Mouse (Mus musculus): ENCODE measurements around the gene Prss27. TPM values are rescaled to one million over a fixed set of nuclear protein-coding genes. Genes with fewer than 3 reads are reported as not detected.

Gene Prss27
- polyA plus RNA-seq, 1 experiment from 2014 or later = not detected

- no peaks in the 10 kb centered on the region for H3K27me3 ChIP-seq (ENCODE audit: control insufficient read depth, insufficient read depth, low read length)
- no peak for ATAC-seq (replicated peaks; ENCODE audit: insufficient number of reproducible peaks, low FRiP score, low TSS enrichment, low read depth)
- no peak overlapping the region for H3K9ac ChIP-seq (replicated peaks; ENCODE audit: low read length)
- H3K27ac ChIP-seq (replicated peaks; ENCODE audit: low read depth, low read length) = no peak overlapping the region
- no peaks in the 10 kb centered on the region for H3K4me1 ChIP-seq (ENCODE audit: control insufficient read depth, insufficient read depth, low read length)
- H3K36me3 ChIP-seq (replicated peaks; ENCODE audit: control insufficient read depth, insufficient read depth, low read depth, low read length) = no peaks in the 10 kb centered on the region
- H3K4me2 ChIP-seq (ENCODE audit: low read depth, low read length) = no peak overlapping the region
- DNase-seq (ENCODE audit: low spot score) = no peak
- H3K4me3 ChIP-seq (ENCODE audit: low read depth, low read length) = no peak overlapping the region
- WGBS = 85% methylated on average over 5 of the region's 5 CpGs
- H3K9me3 ChIP-seq (replicated peaks; ENCODE audit: control insufficient read depth, low read length) = no peaks in the 10 kb centered on the region
These were observed 23.4 kb upstream of the Prss27 start for GRCm38 (mm10) chr17:24014433-24014965.

GRCm38 (mm10) chr17:24015727-24016126 is 22.2 kb upstream of the Prss27 start:
- Histone ChIP-seq H3K27ac (replicated peaks; ENCODE audit: low read depth, low read length) (no peak overlapping the region), H3K9ac (replicated peaks; ENCODE audit: low read length) (no peak overlapping the region), H3K9me3 (replicated peaks; ENCODE audit: control insufficient read depth, low read length) (no peaks in the 10 kb centered on the region), H3K4me3 (ENCODE audit: low read depth, low read length) (no peak overlapping the region), H3K4me1 (ENCODE audit: control insufficient read depth, insufficient read depth, low read length) (no peaks in the 10 kb centered on the region), H3K36me3 (replicated peaks; ENCODE audit: control insufficient read depth, insufficient read depth, low read depth, low read length) (no peaks in the 10 kb centered on the region), H3K4me2 (ENCODE audit: low read depth, low read length) (no peak overlapping the region), H3K27me3 (ENCODE audit: control insufficient read depth, insufficient read depth, low read length) (no peaks in the 10 kb centered on the region)
- DNase-seq (ENCODE audit: low spot score) = peak; percentile 47
- no peak for ATAC-seq (replicated peaks; ENCODE audit: insufficient number of reproducible peaks, low FRiP score, low TSS enrichment, low read depth)
- 30% methylated on average over 14 of the region's 14 CpGs for WGBS

GRCm38 (mm10) chr17:24020696-24021095 is 17.2 kb upstream of the Prss27 start:
- no peak for DNase-seq (ENCODE audit: low spot score)
- WGBS = 57% methylated on average over 6 of the region's 6 CpGs

GRCm38 (mm10) chr17:24021375-24022199 is 16.4 kb upstream of the Prss27 start:
- 79% methylated on average over 5 of the region's 5 CpGs for WGBS
- Histone ChIP-seq H3K4me3 (ENCODE audit: low read depth, low read length) (no peak overlapping the region), H3K4me2 (ENCODE audit: low read depth, low read length) (no peak overlapping the region), H3K9ac (replicated peaks; ENCODE audit: low read length) (no peak overlapping the region), H3K27ac (replicated peaks; ENCODE audit: low read depth, low read length) (no peak overlapping the region), H3K27me3 (ENCODE audit: control insufficient read depth, insufficient read depth, low read length) (no peaks in the 10 kb centered on the region), H3K36me3 (replicated peaks; ENCODE audit: control insufficient read depth, insufficient read depth, low read depth, low read length) (no peaks in the 10 kb centered on the region), H3K9me3 (replicated peaks; ENCODE audit: control insufficient read depth, low read length) (no peaks in the 10 kb centered on the region), H3K4me1 (ENCODE audit: control insufficient read depth, insufficient read depth, low read length) (no peaks in the 10 kb centered on the region)
- ATAC-seq (replicated peaks; ENCODE audit: insufficient number of reproducible peaks, low FRiP score, low TSS enrichment, low read depth) (peak; percentile 48; the same call in 1 of the 2 replicates), DNase-seq (ENCODE audit: low spot score) (no peak)

More at GRCm38 (mm10) chr17:24020696-24021095, 17.2 kb upstream of the Prss27 start:
- Histone ChIP-seq H3K4me2 (ENCODE audit: low read depth, low read length) (no peak overlapping the region), H3K27me3 (ENCODE audit: control insufficient read depth, insufficient read depth, low read length) (no peaks in the 10 kb centered on the region), H3K9me3 (replicated peaks; ENCODE audit: control insufficient read depth, low read length) (no peaks in the 10 kb centered on the region), H3K4me3 (ENCODE audit: low read depth, low read length) (no peak overlapping the region), H3K4me1 (ENCODE audit: control insufficient read depth, insufficient read depth, low read length) (no peaks in the 10 kb centered on the region), H3K9ac (replicated peaks; ENCODE audit: low read length) (no peak overlapping the region), H3K36me3 (replicated peaks; ENCODE audit: control insufficient read depth, insufficient read depth, low read depth, low read length) (no peaks in the 10 kb centered on the region), H3K27ac (replicated peaks; ENCODE audit: low read depth, low read length) (no peak overlapping the region)
- no peak for ATAC-seq (replicated peaks; ENCODE audit: insufficient number of reproducible peaks, low FRiP score, low TSS enrichment, low read depth)

- Histone ChIP-seq H3K36me3 (replicated peaks; ENCODE audit: control insufficient read depth, insufficient read depth, low read depth, low read length) (no peaks in the 10 kb centered on the region), H3K9ac (replicated peaks; ENCODE audit: low read length) (no peak overlapping the region), H3K4me3 (ENCODE audit: low read depth, low read length) (no peak overlapping the region), H3K27me3 (ENCODE audit: control insufficient read depth, insufficient read depth, low read length) (no peaks in the 10 kb centered on the region), H3K27ac (replicated peaks; ENCODE audit: low read depth, low read length) (no peak overlapping the region), H3K9me3 (replicated peaks; ENCODE audit: control insufficient read depth, low read length) (no peaks in the 10 kb centered on the region), H3K4me2 (ENCODE audit: low read depth, low read length) (no peak overlapping the region), H3K4me1 (ENCODE audit: control insufficient read depth, insufficient read depth, low read length) (no peaks in the 10 kb centered on the region)
- 80% methylated on average over 7 of the region's 7 CpGs for WGBS
- DNase-seq (ENCODE audit: low spot score) (no peak), ATAC-seq (replicated peaks; ENCODE audit: insufficient number of reproducible peaks, low FRiP score, low TSS enrichment, low read depth) (no peak)
These were observed 8.5 kb upstream of the Prss27 start for GRCm38 (mm10) chr17:24029477-24029876.

- no peak overlapping the region for H3K27ac ChIP-seq (replicated peaks; ENCODE audit: low read depth, low read length)
- no peak overlapping the region for H3K4me3 ChIP-seq (ENCODE audit: low read depth, low read length)
- H3K9me3 ChIP-seq (replicated peaks; ENCODE audit: control insufficient read depth, low read length) = no peaks in the 10 kb centered on the region
- no peak overlapping the region for H3K4me2 ChIP-seq (ENCODE audit: low read depth, low read length)
- WGBS = 87% methylated on average over 21 of the region's 22 CpGs
- H3K4me1 ChIP-seq (ENCODE audit: control insufficient read depth, insufficient read depth, low read length) = no peaks in the 10 kb centered on the region
- H3K9ac ChIP-seq (replicated peaks; ENCODE audit: low read length) = no peak overlapping the region
- H3K36me3 ChIP-seq (replicated peaks; ENCODE audit: control insufficient read depth, insufficient read depth, low read depth, low read length) = no peaks in the 10 kb centered on the region
- no peak for DNase-seq (ENCODE audit: low spot score)
- ATAC-seq (replicated peaks; ENCODE audit: insufficient number of reproducible peaks, low FRiP score, low TSS enrichment, low read depth) = no peak
- no peaks in the 10 kb centered on the region for H3K27me3 ChIP-seq (ENCODE audit: control insufficient read depth, insufficient read depth, low read length)
These were observed 7.4 kb upstream of the Prss27 start for GRCm38 (mm10) chr17:24030551-24030950.

- 77% methylated on average over 7 of the region's 7 CpGs for WGBS
- ATAC-seq (replicated peaks; ENCODE audit: insufficient number of reproducible peaks, low FRiP score, low TSS enrichment, low read depth) (no peak), DNase-seq (ENCODE audit: low spot score) (no peak)
- Histone ChIP-seq H3K27me3 (ENCODE audit: control insufficient read depth, insufficient read depth, low read length) (no peaks in the 10 kb centered on the region), H3K4me1 (ENCODE audit: control insufficient read depth, insufficient read depth, low read length) (no peaks in the 10 kb centered on the region), H3K9me3 (replicated peaks; ENCODE audit: control insufficient read depth, low read length) (no peaks in the 10 kb centered on the region), H3K9ac (replicated peaks; ENCODE audit: low read length) (no peak overlapping the region), H3K4me3 (ENCODE audit: low read depth, low read length) (no peak overlapping the region), H3K4me2 (ENCODE audit: low read depth, low read length) (no peak overlapping the region), H3K36me3 (replicated peaks; ENCODE audit: control insufficient read depth, insufficient read depth, low read depth, low read length) (no peaks in the 10 kb centered on the region), H3K27ac (replicated peaks; ENCODE audit: low read depth, low read length) (no peak overlapping the region)
These were observed 2.9 kb upstream of the Prss27 start for GRCm38 (mm10) chr17:24035087-24035486.

- no peak overlapping the region for H3K4me3 ChIP-seq (ENCODE audit: low read depth, low read length)
These were observed 990 bp upstream of the Prss27 start for GRCm38 (mm10) chr17:24036954-24037353.

More at GRCm38 (mm10) chr17:24036954-24037353, 990 bp upstream of the Prss27 start:
- WGBS = 79% methylated on average over 6 of the region's 6 CpGs
- no peak overlapping the region for H3K9ac ChIP-seq (replicated peaks; ENCODE audit: low read length)
- no peaks in the 10 kb centered on the region for H3K27me3 ChIP-seq (ENCODE audit: control insufficient read depth, insufficient read depth, low read length)
- H3K4me2 ChIP-seq (ENCODE audit: low read depth, low read length) = no peak overlapping the region
- no peaks in the 10 kb centered on the region for H3K4me1 ChIP-seq (ENCODE audit: control insufficient read depth, insufficient read depth, low read length)
- ATAC-seq (replicated peaks; ENCODE audit: insufficient number of reproducible peaks, low FRiP score, low TSS enrichment, low read depth) (no peak), DNase-seq (ENCODE audit: low spot score) (no peak)
- H3K36me3 ChIP-seq (replicated peaks; ENCODE audit: control insufficient read depth, insufficient read depth, low read depth, low read length) = no peaks in the 10 kb centered on the region
- H3K27ac ChIP-seq (replicated peaks; ENCODE audit: low read depth, low read length) = no peak overlapping the region
- no peaks in the 10 kb centered on the region for H3K9me3 ChIP-seq (replicated peaks; ENCODE audit: control insufficient read depth, low read length)

All from embryonic facial prominence, embryonic 11.5 days (tissue).